Mouse (Mus musculus) urinary bladder, adult 2 months (tissue): ENCODE measurements around the gene Dhx16. TPM values are rescaled to one million over a fixed set of nuclear protein-coding genes. Genes with fewer than 3 reads are reported as not detected.
A peak's percentile ranks its signal among the peaks of the same experiment; 100 is the strongest.

Experiments used
- DNase-seq: peaks from one replicate; pipeline ENCODE4 v3.0.0; 2022; ENCODE audit warnings: low spot score
- polyA plus RNA-seq: library from polyadenylated mRNA; depleted of rRNA; stranded (reverse); fragments of >200 nt; gene quantifications from 2 replicates; pipeline ENCODE4 v1.2.3, GENCODE M21; 2012; rRNA removed

Gene Dhx16
- polyA plus RNA-seq, 1 experiment = 57.7 TPM

DNA sequence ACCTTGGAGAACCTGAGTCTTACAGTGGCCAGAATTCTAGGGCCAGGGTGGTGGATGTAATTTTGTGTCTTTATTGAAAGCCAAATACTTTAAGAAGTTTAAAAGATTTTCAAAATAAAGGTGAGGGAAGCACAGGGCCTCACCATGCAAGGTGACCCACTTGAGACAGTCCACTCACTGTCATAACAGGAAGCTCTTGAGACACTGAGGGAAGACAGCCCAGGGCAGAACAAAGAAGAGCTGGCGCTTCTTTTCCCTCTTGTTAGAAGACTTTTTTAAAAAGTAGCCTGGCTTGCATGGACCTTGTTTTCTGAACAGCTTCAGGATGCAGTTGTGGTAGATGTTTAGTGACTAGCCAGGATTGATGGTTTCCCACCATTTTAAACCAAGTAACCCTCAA, 40.8 kb downstream of the Dhx16 start:
- DNase-seq = no peak

DNA sequence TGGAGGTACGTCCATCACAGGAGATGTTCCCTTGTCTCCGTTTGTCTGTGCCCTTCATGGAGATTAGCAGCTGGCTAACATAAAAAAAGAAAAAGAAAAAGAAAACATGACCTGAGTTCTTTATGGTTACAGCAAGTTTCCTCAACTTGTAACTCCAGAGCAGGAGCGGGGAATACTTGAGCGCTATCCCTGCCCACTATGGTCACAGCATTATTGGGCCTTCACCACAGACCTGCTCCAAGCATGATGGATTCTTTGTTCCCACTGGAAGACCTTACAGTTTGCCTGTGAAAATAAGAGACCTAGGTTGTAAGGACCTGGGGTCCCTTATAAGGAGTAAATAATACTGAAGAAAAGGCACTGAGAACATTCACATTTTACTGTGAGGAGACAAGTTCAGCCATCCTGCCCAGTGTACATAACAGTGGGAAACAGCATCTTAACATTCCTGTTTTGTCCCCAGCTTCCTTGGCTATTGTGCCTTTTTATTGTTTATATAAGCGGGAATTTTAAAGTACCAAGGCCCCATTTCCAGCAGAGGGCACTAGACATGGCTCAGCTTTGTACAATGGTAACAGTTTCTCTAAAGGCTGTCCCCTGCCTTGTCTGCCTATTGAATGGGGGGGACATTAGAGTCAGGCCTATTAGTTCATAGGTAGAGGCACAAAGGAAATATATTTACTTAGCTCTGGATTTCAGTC, 41.4 kb downstream of the Dhx16 start:
- DNase-seq = no peak

DNA sequence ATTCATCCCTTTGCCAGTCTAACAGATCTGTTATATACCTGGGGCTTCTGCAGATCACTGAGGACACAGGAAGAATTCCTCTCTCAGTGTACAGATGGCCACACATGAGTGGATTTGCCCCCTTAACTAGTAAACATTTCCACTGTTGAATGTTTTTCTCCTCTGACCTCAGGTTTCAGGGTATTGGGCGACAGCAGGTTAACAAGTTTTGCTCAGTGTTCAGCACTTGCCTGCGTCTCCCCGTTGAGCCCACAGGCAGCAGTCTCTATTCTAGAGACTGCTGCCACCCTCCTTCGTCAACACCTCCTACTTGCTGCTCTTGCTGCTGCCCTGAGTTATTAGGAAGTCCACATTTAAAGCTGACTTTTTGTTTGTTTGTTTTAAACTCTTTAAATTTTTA, 42.1 kb downstream of the Dhx16 start:
- DNase-seq = no peak

DNA sequence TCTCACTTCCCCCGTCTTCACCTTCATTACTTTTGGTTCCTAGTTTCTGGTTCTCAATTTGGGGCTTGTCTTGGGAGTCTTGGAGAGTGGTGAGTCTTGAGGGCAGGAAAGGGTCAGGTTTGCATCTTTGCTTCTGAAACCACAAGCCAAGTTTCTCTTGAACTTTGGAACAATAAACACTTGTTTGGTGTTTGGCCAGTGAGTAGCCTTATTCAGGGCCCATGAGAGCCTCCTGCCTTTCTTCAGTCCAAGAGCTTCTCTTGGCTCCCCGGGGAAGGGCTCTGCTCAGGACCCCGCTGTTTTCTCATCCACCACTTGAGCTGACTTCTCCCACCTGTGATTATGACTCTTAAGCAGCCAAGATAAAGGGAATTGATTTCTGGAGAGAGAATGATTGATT, 42.9 kb downstream of the Dhx16 start:
- no peak for DNase-seq

DNA sequence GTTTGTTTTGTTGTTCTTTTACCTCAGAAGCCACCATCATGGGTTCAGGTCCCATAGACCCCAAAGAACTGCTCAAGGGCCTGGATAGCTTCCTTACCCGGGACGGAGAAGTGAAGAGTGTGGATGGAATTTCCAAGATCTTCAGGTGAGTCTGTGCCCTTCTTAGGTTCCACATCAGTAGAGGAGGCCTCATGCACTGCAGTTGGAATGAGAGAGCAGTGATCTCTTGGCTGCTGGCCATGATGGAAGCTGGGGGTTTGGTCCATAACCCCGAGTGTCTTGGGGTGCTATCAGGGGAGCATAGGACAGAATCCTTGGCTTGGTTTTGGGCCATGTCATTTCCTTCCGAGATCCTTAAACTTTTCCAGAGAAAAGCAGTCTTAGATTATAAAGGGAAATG, 43.7 kb downstream of the Dhx16 start:
- no peak for DNase-seq

DNA sequence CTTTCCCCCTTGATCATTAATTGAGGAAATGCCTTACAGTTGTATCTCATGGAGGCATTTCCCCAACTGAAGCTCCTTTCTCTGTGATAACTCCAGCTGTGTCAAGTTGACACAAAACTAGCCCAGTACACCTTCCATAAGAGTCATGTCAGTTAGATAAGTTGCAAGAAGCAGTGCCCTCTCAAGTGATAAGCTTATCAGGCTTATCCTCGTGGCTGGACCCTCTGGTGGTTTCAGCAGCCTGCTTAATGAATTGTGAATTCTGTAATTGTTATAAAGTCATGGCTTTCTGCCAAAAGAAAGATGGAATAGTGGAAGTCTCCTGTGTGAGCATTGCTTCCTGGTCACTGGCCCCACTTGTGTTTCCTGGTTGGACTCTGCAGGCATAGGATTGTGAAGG, 47.9 kb downstream of the Dhx16 start:
- DNase-seq = no peak

DNA sequence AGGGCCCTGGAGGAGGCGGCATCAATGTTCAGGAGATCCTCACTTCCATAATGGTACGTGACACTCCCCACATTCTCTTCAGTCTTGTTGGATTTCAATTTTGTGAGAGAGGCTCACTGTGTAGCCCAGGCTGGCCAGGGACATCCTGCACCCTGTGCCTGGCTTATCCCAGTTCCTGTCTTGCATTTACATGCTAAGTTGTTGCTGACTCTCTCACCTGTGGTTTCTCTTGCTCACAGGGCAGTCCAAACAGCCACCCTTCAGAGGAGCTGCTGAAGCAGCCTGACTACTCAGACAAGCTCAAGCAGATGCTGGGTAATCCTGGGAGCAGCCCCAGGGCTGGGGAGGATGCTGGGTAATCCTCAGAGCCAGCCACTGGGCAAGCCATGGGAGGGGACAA, 49.9 kb downstream of the Dhx16 start:
- peak; percentile 13 for DNase-seq

DNA sequence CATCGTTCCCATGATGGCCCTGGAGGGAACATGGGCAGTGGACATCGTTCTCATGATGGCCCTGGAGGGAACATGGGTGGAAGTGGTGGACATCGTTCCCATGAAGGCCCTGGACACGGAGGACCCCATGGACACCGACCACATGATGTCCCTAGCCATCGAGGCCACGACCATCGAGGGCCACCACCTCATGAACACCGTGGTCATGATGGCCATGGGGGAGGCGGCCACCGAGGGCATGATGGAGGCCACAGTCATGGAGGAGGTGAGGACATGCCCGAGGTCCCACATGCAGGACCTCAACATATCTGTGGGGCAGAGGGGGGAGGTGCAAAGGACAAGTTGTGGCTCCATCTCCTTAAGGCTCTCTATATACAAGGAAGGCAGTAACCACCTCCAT, 51.0 kb downstream of the Dhx16 start:
- DNase-seq = peak; percentile 19

DNA sequence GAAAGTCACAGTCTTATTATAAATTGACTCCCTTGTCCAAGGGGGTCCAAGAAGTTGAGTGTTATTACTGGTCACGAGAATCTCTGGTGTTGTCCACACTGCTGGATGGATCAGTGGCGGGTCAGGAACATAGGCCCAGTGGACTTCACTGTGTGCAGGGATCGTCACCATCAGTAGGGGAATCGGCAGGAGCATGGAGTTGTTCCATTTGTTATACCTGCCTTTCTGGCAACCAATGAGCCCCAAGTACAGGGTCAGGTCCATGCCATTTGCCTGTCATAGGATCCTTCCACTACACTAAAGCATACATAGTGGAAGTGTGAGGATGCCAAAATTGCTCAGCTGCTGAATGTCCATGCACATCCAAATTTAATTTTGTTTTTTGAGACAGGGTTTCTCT, 53.0 kb downstream of the Dhx16 start:
- DNase-seq = peak; percentile 11

DNA sequence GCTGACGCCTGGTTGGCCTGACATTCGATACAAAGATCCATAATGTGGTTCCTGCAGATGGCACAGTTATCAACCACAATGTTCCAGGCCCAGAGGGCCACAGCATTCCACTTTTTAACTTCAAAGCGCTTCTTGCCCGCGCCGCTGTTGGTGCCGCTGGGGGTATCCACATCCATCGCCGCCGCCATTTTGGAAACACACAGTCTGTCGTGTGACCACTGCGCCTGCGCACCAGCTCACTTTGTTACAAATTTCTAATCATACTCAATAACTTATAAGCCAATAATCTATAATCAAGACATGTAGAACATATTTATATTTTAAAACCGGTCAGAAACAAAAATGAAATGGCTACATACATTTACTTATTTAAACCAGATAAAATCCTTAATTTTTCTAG, 56.1 kb downstream of the Dhx16 start:
- DNase-seq = peak; percentile 13

DNA sequence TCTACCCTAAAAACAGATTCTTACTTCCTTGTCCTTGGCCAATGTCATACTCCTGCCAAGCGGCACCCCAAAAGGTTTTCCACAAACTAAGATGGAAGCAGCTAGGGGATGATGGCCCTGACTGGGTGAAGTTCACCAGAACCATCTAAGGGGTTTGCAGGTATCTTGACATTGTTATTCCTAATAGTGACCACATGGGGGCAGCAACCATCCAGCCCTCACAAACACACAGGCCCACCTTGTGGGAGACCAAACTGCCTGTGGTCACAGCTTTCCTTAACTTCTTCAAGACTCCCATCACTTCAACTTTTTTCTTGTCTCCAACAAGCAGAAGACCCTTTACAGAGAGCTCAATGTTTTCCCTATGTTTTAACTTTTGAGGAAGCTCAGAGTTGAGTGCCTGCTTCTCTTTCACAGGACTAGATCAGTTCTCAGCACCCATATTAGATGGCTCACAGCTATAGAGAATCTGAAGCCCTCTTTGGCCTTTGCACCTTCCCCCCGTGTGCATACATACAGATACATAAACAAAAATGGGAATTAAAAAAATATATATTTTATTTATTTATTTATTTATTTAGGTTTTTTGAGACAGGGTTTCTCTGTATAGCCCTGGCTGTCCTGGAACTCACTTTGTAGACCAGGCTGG, 58.2 kb downstream of the Dhx16 start:
- no peak for DNase-seq

DNA sequence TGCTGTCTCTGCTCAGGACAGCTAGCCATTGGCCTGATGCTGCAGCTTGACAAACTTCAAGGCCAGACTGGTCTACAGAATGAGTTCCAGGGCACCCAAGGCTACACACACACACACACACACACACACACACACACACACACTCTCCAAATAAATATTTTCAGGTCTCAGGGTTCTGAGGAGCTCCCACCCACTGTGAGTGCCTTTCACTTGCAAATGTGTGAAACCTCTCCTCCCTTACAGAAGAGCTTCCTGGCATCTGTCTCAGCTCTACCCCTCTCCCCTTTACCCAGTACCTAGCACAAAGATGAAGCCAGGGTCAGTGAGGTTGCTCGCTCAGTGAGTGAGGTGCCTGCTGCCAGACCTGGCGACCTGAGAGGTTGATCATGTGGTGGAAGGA, 59.5 kb downstream of the Dhx16 start:
- no peak for DNase-seq

DNA sequence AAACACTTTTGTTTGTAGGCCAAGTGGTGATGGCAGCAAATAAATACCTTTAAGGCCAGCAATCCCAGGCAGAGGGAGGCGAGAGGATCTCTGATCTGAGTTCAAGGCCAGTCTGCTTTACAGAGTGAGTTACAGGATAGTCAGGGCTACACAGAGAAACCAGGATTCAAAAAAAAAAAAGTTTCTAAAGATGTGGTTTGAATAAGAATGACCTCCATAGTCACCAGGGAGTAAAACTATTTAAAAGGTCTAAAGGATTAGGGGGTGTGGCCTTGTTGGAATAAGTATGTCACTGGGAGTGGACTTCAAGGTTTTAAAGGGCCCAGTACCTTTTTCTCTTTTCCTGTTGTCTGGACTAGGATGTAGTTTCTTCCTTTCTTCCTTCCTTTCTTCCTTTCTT, 60.3 kb downstream of the Dhx16 start:
- DNase-seq = no peak

Other genes starting within 250 kb of the Dhx16 start
- 0.04 and 0.07 TPM in 2 replicates for gene Mucl3, start 236.1 kb upstream of the Dhx16 start, polyA plus RNA-seq
- 21.3 and 21.8 TPM in 2 replicates for gene Vars2, start 212.2 kb upstream of the Dhx16 start, polyA plus RNA-seq
- gene Gtf2h4, start 206.1 kb upstream of the Dhx16 start, polyA plus RNA-seq = 19.8 and 22.4 TPM in 2 replicates
- 20.2 and 28.6 TPM in 2 replicates for gene Ddr1, start 175.2 kb upstream of the Dhx16 start, polyA plus RNA-seq
- gene Ier3, start 58.1 kb upstream of the Dhx16 start, polyA plus RNA-seq = 55.3 and 73.7 TPM in 2 replicates
- 156 and 192 TPM in 2 replicates for gene Flot1, start 56.6 kb upstream of the Dhx16 start, polyA plus RNA-seq
- 257 TPM in 2 replicates for gene Tubb5, start 41.5 kb upstream of the Dhx16 start, polyA plus RNA-seq
- gene Mdc1, start 38.3 kb upstream of the Dhx16 start, polyA plus RNA-seq = 10.4 and 14.2 TPM in 2 replicates
- 10.9 and 11.6 TPM in 2 replicates for gene Nrm, start 18.5 kb upstream of the Dhx16 start, polyA plus RNA-seq
- gene Ppp1r18, start 14.2 kb upstream of the Dhx16 start, polyA plus RNA-seq = 55.2 and 57.5 TPM in 2 replicates
- gene 2310061I04Rik, start 17.6 kb downstream of the Dhx16 start, polyA plus RNA-seq = 29.6 and 35.9 TPM in 2 replicates
- 45.9 and 58.8 TPM in 2 replicates for gene Atat1, start 30.3 kb downstream of the Dhx16 start, polyA plus RNA-seq
- gene Mrps18b, start 36.6 kb downstream of the Dhx16 start, polyA plus RNA-seq = 77.9 and 90.8 TPM in 2 replicates
- 25.8 and 26.0 TPM in 2 replicates for gene Ppp1r10, start 36.6 kb downstream of the Dhx16 start, polyA plus RNA-seq
- gene Abcf1, start 89.9 kb downstream of the Dhx16 start, polyA plus RNA-seq = 58.4 and 74.6 TPM in 2 replicates
- gene Gnl1, start 100.0 kb downstream of the Dhx16 start, polyA plus RNA-seq = 28.5 and 39.5 TPM in 2 replicates
- 22.2 and 23.7 TPM in 2 replicates for gene Prr3, start 100.4 kb downstream of the Dhx16 start, polyA plus RNA-seq
- 1.5 and 2.0 TPM in 2 replicates for gene H2-T24, start 140.7 kb downstream of the Dhx16 start, polyA plus RNA-seq
- 189 and 190 TPM in 2 replicates for gene H2-T23, start 153.0 kb downstream of the Dhx16 start, polyA plus RNA-seq
- 66.8 and 76.7 TPM in 2 replicates for gene H2-T22, start 162.9 kb downstream of the Dhx16 start, polyA plus RNA-seq
- gene Gm6034, start 163.1 kb downstream of the Dhx16 start, polyA plus RNA-seq = 0.06 TPM in 1 of 2 replicates, not detected in the other
- gene Gm11127, start 178.6 kb downstream of the Dhx16 start, polyA plus RNA-seq = 0.09 and 0.14 TPM in 2 replicates
- gene Gm19684, start 241.9 kb downstream of the Dhx16 start, polyA plus RNA-seq = 0.12 and 0.13 TPM in 2 replicates
- not detected in 2 replicates for gene Gm7030, start 249.6 kb downstream of the Dhx16 start, polyA plus RNA-seq